Mouse (Mus musculus) 416B (cell line): ENCODE data around the gene Rhog.
A peak's percentile ranks its signal among the peaks of the same experiment; 100 is the strongest.

Source experiments
- DNase-seq: peaks from one replicate; pipeline ENCODE4 v3.0.0; 2011; ENCODE audit warnings: low read depth

The Rhog gene

DNA sequence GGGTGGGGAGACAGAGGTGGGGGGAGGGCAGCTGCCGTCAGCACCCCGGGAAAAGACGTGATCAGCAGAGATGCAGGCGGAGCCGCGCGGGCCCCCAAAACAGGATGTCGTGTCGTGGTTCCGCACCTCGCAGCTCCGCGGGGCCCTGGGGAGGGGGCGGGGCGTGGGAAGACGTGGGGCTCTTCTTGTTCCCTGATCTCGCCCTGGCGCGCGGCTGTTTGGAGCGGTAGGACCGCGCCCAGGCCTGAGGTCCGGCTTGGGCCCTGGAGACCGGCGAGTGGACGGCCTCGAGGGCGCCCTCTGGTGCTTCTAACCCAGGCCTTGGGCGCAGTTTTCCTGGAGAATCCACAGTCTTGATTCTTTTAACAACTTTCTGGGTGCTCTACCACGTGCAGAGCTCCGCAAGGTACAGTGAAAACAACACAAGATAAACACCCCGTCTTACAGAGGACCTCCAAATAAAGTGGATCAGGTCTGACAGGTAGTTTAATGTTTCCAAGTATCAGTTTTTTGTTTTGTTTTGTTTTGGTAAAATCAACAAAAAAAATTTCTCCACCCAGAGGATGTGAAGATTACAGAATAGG lies 5.1 kb downstream of the Rhog start:
- peak; percentile 93 for DNase-seq

DNA sequence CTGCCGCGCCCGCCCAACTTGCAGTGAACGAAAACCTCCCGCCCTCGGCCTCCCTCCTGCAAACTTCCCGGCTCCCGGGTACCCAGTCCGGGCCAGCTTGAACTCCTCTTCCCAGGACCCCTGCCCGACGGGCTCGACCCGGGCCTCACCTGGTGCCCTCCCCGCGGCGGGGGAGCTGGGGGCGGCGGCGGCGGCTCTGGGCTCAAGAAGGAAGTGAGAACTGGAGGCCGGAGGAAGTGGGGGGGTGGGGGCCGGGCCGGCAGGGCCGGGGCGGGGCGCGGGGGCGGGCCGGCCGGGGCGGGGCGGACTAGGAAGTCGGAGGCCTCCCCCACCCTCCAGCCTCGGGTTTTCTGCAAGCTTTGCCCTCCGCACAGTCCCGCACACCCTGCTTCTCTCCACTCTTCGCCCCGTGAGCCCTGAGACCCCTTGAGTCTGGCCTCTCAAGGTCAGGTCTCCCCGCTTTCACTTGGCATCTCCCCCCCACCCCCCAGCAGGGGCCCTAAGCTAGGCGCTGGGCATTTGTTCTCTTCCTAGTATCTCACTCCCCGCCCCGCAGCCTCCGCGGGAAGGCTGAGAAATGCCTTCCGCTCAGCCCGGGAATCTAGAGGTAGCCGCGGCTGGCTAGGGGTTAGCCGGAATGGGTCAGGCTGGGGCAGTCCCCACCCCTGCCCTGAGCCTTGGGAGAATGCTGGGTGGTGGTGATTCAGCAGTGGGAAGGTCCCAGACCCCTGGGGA lies 5.8 kb downstream of the Rhog start:
- DNase-seq = peak; percentile 85

DNA sequence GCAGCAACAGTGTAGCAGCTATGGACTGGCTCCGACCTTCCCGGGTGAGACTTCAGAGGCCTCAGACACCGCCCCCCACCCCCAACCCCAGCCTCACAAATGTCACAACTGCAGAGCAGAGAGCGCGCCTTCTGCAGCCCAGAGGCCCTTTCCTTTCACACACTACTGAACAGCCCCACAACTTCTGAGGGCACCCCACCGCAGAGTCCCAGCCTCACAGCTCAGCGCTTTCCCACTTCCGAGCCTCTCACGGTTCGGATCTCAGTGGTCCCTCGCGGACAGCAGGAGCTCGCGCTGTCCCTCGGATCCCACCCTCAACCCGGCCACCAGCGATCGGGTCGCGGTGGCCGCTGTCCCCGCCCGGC lies 6.3 kb downstream of the Rhog start:
- peak; percentile 65 for DNase-seq

DNA sequence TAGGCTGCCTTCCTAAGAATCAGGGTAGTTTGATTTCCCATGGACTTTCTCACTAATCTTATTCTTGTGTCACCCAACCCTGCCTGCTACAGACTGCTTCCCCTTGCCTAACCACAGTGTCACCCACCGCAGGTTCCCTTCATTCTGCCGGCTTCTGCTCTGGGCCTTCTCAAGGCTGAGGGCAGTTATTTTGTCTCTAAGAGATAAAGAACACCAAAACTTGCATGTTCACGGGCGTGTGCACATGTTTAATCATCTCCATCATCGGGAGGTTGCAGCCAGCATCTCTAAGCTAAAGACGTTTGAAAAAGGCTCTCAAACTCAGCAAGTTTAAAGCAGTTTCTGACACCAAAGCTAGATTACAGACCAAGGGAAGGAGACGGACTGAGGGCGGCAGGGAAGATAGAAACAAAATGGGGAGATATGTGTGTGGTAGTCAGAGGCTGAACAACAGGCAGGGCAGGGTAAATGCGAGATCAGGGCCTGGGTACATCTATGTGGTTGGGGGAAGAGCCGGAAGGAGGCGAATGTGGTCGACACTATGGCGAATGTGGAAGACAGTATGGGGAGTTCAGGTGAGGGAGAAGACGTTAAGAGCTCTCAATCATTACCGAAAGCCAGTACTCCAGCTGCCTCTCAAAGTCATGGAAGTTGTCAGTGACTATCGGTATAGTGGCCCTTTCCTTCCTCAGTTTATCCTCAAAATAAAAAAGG lies 7.0 kb downstream of the Rhog start:
- DNase-seq = peak; percentile 77

DNA sequence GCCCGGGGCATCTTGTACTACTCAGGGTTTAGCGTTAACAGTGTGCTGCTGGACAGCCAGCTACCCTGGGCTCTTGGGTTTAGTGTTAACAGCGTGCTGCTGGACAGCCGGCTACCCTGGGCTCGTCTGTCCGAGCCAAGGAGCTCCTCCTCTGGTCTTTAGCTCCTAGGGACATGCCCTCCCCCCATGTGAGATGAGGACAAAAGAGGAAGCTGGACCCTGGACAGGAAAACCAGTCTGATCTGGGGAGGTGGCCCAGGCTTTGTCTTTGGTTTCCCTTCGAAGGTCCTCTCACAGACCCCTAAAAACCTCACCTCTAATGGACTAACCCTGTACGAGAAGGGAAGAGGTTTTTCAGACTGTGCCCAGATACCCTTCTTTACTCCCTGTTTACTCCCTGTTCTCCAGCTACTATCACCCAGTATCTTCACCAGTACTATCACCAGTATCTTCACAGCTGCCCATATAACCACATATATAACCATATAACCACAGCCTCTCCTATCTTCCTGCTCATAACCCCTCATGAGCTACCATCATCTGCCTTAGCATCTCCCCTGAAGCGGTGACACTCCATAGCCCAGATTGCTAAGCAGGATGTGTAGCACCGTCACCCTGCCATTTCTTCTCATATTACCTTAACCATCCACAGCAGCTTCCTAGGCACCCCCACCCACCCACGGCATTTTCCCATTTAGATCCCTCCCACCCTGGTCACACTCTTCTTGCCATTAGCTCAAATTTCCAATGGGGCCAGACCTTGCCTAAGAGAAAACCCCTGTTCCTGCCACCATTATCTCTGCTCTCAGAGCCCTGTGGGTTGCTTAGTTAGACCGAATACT lies 8.7 kb downstream of the Rhog start:
- peak; percentile 89 for DNase-seq

DNA sequence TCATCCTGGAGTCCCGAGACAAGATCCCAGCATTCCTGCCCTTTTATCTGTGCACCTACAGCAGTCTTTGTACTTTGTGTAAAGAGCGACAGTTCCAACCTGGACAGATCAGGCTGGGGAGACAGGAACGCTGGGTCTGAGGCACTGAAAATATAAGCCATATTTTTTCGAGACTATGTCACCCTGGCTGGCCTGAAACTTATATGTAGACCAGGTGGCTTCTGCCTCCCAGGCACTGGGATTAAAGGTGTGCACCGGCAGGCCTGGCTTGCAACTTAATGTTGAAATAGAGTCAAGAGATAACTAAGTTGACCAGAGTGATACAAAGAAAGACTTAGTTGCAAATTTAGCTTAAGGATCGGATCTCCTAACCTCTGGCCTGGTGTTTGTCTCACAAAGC lies 9.6 kb downstream of the Rhog start:
- no peak for DNase-seq

DNA sequence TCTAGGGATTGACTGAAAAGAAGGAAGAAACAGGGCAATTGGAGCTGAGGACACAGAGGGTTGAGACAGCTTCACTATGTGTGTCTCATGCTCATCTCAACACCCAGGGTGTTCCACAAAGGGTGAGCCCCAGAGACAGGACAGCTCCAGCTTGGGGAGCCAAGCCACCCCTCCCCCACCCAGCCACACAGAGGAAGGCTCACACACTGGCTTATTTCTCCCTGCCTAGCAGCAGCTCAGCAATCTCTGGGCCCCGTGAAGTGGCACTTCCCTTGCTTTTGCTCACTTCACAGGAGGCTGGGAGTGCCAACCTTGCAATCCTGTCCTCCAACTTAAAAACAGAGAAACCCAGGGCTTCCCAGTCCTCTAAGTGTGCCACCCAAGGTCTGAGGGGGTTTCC lies 10.1 kb downstream of the Rhog start:
- peak; percentile 58 for DNase-seq

DNA sequence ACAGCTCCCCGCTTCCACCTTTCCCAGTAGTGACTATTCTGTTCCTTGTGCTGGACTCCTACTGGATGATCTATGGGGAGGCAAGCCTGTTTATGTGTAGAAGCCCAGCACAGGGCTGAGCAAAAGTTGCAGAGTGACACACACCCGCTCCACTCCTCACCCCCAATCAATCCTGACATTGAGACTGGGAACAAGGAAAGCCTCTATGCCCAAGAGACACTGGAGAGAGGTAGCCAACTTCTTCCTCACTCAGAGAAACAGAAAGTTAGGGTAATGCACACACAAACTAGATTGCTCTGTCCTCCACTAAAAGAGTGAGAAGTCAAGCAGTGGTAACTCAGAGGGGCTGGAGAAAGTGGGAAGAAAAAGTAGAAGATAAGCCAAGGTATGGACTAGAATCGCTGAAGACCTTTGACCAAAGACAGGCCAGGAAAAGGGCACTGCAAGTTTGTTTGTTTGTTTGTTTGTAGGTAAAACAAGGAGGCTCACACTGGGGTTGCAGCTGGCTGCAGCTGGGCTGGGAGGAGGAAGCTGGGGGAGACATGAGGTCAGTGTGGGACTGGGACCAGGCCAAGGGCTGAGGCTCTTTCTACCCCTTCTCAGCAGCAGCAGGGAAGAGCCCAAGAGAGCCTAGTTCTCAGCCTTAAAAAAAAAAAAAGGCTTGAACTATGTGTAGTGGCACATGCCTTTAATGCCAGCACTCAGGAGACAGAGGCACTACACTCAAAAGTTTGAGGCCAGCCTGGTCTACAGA lies 10.9 kb downstream of the Rhog start:
- DNase-seq = peak; percentile 62

DNA sequence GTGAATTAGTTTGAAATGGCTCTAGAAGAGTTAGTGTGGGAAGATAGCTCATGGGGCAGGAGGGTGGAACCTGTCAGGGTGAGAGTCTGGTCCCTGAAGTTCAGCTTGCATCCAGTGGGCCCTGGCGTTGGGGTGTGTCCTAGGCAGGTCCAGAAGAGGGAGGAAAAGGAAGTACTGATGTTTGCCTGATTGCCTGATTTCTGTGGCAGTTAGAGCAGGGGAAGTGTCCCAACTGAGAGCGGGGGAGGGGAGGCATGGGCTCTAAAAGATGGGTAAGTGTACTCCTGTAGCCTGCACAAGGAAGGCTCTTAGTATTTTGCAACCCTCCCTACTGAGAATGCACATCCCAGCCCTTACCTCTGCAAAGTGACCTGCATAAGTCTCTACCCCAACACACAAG lies 12.0 kb downstream of the Rhog start:
- DNase-seq = peak; percentile 95

DNA sequence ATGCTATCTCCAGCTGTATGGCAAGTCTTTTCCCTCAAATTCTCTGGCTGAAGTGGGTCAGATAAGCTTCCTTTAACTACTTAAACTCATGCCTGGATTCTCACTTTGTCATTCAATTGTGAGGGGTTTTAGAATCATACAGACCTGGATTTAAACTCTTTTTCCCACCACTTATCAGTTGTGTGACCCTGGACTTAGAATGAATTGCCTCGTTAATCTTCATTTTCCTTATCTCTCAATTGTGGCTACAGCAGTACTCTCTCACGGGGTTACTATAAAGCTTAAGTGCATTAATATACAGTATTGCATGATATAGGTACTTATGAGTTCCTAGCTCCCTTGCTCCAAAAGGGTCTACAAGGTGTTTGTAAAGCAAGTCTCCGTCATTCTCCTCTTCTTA lies 12.9 kb downstream of the Rhog start:
- no peak for DNase-seq

DNA sequence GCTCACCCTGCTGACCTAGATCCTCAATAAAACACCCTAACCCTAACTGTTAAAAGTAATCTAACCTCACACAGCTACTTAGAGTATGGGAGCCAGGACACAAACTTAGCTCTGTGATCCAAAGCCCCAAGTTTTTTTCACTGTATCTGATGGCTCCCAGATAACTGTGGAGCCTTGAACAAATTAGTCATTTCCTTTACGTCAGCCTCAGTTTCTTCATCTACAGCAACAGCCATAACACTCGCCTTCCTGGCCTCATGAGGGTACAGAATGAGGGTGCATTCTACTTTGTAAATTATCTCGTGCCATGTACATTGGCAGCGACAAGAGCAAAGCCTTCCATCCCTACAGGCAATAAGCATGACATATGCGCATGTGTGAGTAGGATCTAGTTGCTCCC lies 13.5 kb downstream of the Rhog start:
- DNase-seq = peak; percentile 97

DNA sequence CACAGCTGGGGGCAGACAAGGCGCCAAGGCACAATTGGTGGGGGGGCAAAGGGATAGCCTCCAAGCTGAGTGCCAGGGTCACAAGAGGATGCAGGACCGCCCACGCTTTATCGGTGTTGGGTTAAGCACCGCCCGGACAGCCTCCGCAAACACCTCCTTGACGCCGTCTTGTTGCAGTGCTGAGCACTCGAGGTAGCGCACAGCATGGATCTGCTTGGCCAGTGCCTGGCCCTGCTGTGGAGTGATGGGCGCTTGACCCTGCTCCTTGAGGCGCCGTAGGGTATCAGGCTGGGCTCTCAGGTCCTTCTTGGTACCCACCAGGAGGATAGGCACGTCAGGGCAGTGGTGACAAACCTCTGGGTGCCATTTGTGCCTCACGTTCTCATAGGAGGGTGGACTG lies 16.3 kb downstream of the Rhog start:
- no peak for DNase-seq

DNA sequence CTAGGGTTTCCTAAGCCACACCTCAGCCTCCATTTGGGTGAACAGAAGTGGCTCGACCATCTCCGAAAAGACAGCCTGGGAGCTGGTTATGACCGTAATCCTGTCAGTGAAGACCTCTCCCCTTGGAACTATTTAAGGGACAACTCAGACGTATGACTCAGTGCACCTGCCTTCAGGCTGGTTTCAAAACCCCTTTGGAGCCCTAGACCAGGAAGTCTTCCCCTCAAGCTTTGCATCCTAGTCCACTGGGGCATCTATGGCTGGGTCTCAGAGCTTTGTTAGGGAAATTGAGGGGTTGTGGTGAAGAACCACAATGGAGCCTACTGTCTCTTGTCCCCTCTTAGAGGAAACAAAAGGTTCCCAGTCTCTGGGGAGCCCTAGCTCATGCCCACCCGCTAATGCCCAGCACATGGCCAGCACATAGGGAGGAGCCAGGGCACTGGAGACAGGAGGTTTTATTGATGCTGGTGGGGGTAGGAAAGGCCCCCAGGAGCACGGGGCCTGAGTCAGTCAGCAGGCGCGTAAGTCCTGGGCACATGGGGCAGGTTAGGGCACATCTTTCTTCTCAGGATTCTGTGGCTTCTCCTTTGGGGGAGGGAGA lies 17.1 kb downstream of the Rhog start:
- no peak for DNase-seq

DNA sequence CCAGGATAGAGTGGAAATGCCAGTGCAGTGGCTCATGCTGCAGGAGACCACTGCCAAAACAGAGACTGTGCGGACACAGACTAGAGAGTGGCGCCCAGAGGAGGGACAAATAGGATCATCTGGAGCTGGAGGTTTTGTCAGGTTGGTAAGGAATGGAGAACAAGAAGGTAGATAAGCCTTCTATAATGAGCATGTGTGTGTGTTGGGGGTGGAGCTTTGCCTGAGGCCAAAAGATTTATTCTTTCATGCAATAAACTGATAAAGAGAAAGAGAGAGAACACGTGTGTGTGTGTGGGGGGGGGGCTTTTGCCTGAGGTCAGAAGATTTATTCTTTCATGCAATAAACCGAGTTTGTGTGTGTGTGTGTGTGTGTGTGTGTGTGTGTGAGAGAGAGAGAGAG lies 22.8 kb downstream of the Rhog start:
- DNase-seq = no peak

DNA sequence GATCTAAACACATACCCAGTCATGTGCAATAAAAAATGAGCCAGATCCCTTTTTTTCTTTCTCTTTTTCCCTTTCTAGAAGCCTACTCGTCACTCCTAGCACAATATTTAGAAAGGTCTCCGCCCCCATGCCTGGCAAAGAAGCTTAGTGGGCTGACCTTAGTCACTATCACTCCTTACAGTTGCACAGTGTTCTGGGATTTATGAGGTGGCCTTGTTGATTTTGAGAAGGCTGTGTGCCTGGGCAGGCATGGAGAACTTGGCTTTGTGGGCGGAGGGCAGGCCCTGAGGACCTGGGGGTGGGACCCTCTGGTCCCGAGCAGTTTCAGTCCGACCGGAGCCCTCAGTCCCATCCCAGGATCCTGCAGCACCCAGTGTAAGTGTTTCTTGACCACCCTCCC lies 26.0 kb downstream of the Rhog start:
- no peak for DNase-seq

DNA sequence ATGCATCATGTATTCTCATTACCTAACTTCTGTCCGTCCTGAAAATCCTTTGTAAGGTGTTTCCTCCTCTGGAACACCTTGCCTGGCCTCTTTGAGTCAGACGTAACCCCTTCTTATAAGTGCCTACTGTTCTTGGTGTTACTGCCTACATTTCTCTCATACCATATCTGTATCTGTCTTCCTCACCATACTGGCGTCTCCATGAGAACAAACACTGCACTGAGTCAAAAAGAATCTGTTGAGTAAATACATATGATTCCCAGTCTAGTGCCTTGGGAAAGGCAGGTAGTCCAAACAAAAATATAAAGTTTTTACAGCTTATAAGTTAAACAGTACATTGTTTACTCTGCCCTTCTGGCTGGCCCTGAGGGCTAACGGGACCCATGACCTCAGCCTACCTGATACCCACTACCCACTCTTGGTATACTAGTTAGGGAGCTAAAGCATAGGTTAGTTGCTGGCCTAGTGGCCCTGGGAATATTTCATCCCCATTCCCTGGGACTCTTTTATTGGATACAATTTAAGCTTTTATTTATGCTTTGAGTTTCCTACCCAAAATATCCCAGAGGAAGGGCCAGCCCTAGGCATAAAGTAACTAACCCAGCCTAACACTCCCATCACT lies 27.7 kb downstream of the Rhog start:
- DNase-seq = no peak

DNA sequence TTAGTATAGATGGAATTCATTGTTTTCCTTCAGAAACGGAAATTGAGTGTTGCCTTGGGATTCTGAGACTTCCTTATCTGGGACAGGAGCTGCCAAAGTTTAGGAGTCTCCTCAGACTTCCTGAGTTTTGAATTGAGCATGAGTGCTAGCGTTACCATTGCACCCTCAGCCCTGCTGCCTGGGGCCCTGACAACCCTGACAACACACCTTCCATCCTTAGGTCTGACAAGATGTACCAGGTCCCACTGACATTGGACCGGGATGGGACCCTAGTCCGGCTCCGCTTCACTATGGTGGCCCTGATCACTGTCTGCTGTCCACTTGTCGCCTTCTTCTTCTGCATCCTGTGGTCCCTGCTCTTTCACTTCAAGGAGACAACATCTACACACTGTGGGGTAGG lies 29.8 kb downstream of the Rhog start:
- DNase-seq = no peak

DNA sequence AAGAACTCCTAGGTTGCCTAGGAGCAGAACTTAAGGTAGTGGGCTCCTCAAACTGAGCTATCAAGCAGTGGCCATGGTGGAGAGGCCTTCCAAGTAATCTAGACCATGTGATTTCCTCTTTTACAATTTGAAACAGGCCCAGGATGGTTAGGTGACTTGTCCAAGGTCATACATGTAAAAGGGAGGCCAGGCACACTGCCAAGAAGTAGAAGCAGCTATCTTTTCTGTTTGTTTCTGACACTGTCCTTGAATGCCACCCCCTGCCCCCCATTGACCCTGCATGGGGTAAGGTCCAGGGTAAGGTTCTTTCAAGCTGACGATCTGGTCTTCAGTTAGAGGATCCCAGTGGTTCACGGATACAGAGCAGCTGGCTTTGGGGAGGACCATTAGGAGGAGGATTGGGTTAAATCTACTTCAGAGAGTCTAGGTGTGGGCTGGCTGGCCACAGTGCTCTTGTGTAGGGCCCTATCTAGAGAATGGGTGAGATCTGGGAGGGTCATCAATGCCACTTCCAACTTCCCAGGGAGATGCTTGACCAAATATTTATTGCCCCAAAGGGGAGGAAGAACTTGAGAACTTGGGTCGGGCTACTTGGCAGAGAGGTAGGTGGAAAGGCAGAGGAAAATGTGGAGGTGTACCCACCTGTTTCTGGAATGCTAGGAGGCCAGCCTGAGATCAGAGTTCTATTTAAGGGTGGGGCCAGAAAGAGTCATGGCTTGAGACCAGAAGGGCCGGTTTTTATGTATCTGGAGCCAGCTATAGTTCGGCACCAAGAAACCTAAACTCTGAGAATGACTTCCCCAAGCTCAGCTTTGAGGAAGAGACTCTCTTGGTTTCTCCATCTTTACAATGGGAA lies 31.7 kb downstream of the Rhog start:
- DNase-seq = peak; percentile 80

DNA sequence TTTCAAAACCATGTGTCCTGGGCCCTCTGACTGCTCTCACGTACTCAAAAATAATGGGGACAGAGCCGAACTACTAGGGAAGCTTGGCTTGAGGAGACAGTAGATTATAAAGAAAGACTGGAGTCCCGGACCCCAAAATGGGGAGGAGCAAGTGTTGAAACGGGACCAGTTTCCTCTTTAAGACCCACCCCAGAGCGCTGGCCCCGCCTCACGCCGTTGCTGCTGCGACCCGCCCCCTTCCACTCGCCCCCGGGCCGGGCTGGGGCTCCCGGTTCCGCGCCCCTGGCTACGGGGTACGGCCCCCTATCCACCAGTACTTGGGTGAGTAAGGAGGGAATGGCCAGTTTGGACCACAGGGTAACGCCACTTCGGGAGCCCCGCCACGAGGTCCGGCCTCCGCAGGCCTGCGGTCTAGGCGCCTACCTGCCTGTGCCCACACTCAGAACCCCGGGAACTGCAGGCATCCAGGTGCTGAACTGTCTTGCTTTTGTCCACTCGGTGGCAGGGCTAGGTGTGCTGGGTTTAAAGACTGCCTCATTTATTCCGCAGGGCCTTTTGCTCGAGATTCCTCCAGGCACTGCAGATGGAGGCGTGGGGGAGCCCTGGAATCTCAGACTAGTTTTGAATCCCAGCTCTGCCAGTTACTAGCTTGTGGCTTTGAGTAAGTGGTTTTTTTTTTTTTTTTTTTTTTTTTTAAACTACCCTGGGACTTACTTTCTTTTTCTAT lies 32.9 kb downstream of the Rhog start:
- peak; percentile 84 for DNase-seq
